Mouse (Mus musculus) midbrain, embryonic 11.5 days (tissue): ENCODE data around the gene Ppat. TPM values are rescaled to one million over a fixed set of nuclear protein-coding genes. Genes with fewer than 3 reads are reported as not detected.
A peak's percentile ranks its signal among the peaks of the same experiment; 100 is the strongest.

Experiments used
- ATAC-seq: fragments of 200-750 bp; cut with Nextera tagmentation; 2 replicates; pipeline ENCODE4 v1.8.0; 2017; ENCODE audit warnings: moderate TSS enrichment, moderate library complexity; ENCODE audit not compliant: low FRiP score
- DNase-seq: peaks from one replicate; pipeline ENCODE4 v3.0.0; 2015; ENCODE audit warnings: low spot score; ENCODE audit errors: missing footprints
- H3K27ac ChIP-seq: fragments of 300-500 bp; sonication (generic); 2 replicates; pipeline ENCODE4 v1.5.1; 2014; ENCODE audit warnings: low read depth, low read length
- H3K27me3 ChIP-seq: fragments of 300-500 bp; sonication (generic); 2 replicates; pipeline ENCODE4 v1.6.1; 2014; ENCODE audit warnings: mild to moderate bottlenecking, low read length, moderate library complexity, mixed read lengths; ENCODE audit not compliant: control insufficient read depth, insufficient read depth
- H3K36me3 ChIP-seq: fragments of 300-500 bp; sonication (generic); 2 replicates; pipeline ENCODE4 v1.6.1; 2014; ENCODE audit warnings: mild to moderate bottlenecking, low read length, moderate library complexity, mixed read lengths; ENCODE audit not compliant: control insufficient read depth, insufficient read depth
- H3K4me1 ChIP-seq: fragments of 300-500 bp; sonication (generic); 2 replicates; pipeline ENCODE4 v1.6.1; 2014; ENCODE audit warnings: low read length; ENCODE audit not compliant: control insufficient read depth, insufficient read depth
- H3K4me2 ChIP-seq: fragments of 300-500 bp; sonication (generic); 2 replicates; pipeline ENCODE4 v1.6.1; 2014; ENCODE audit warnings: mild to moderate bottlenecking, moderate library complexity
- H3K4me3 ChIP-seq: fragments of 300-500 bp; sonication (generic); 2 replicates; pipeline ENCODE4 v1.5.1; 2014; ENCODE audit warnings: low read depth, low read length
- H3K9ac ChIP-seq: fragments of 300-500 bp; sonication (generic); 2 replicates; pipeline ENCODE4 v1.6.1; 2014; ENCODE audit warnings: low read length
- H3K9me3 ChIP-seq: fragments of 300-500 bp; sonication (generic); 2 replicates; pipeline ENCODE4 v1.6.1; 2016; ENCODE audit warnings: low read length; ENCODE audit not compliant: control insufficient read depth
- WGBS: fragments of 180-500 bp; shearing (Covaris S2); extraction: QIAGEN DNeasy Blood & Tissue Kit; methylation state at CpG from one replicate; pipeline ENCODE4 v1.1.7; 2014; 5-methylcytosine and 5-hydroxymethylcytosine counted together
- polyA plus RNA-seq: library from polyadenylated mRNA; unstranded; fragments of >200 nt; fragmentation: Nextera tagmentation; extraction: Ambion mirVana; gene quantifications from 2 replicates; pipeline ENCODE4 v1.2.1, GENCODE M21; 2014

Ppat gene
- polyA plus RNA-seq, result 39.5 and 39.6 TPM in 2 replicates

DNA sequence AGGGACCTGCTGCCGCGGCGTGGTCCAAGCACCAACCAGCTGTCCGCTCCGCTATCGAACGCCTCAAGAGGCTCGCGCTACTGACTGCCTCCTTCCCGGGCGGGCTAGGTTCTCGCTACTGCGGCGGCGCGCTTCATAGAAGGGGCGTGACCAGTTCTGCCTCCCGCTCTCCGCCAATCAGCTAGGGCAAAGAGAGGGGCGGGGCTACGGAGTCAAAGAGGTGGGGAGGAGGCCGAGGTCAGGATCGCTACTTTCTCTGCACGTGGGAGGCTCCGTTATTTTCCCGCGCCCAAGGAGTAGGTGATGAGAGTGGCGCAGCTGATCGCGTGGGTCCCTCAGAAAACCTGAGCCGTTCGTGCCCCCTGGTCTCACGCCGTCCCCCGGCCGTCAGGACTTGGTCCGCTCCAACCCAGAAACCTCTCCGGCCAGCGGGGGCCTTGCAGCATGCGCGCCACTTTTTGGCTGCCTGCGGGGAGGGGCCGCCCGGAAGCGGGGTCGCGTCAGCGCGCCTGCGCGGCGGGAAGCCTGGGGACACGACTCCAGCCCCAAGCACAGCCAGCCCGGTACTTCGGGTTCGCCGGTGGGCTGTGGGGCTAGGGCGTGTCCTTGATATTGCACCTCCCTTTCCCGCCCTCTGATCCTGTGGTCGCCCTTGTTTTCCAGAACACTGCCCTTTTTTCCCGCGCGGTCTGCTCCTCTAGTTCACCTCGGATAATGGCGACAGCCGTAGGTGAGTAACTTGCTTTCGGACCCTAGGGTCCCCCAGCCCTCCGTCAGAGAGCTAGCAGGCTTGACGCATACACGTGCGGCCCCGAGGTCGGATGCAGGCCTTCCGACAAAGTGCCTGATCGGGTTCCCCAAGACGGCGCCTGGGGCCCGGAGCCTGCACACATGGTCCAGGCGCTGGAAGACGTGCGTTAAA, at the start of gene Ppat, which contains the start of gene Paics:
Ppat (minus strand) TSS at position 473 of the 922 bp plus-strand sequence.
Paics (plus strand) TSS at position 202 of the 922 bp plus-strand sequence.
- Histone ChIP-seq H3K9me3 (no peaks in the 10 kb centered on the region), H3K27ac (peak within 1 kb of the TSS; percentile 69), H3K4me3 (peak within 1 kb of the TSS; percentile 73), H3K4me2 (peak within 1 kb of the TSS; percentile 80), H3K4me1 (peaks cover 12% of the 10 kb centered on the region), H3K9ac (peak within 1 kb of the TSS; percentile 84), H3K27me3 (no peaks in the 10 kb centered on the region), H3K36me3 (peaks cover under 1% of the 10 kb centered on the region; the same call in 1 of the 2 replicates)
- WGBS, result under 1% methylated on average over 79 of the region's 81 CpGs
- DNase-seq, result peak; percentile 99
- peak; percentile 97 for ATAC-seq

DNA sequence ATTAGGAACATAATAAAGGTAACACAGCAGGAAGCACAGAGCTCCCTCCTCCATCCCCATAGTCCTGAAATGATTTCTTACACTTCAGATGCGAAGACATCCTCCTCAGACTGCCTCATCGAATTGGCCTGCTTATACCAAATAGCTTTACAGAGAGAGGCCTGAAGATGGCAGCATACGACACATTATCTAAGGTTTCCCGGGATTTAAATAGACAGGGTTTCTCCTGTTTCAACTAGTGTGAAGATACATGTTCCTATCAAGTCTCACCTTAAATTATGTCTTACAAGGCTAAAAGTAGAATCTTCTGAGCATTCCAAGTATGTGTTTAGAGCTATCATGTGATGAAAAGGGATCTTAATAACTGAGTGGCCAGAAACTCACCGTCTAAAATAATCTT, 47.0 kb upstream of the Ppat start:
- Histone ChIP-seq H3K9me3 (no peaks in the 10 kb centered on the region), H3K4me2 (no peak overlapping the region), H3K4me3 (no peak overlapping the region), H3K4me1 (no peaks in the 10 kb centered on the region), H3K9ac (no peak overlapping the region), H3K27ac (no peak overlapping the region), H3K27me3 (no peaks in the 10 kb centered on the region), H3K36me3 (peaks cover 14% of the 10 kb centered on the region)
- no peak for ATAC-seq
- DNase-seq, result peak; percentile 85
- 58% methylated on average over 5 of the region's 5 CpGs for WGBS

DNA sequence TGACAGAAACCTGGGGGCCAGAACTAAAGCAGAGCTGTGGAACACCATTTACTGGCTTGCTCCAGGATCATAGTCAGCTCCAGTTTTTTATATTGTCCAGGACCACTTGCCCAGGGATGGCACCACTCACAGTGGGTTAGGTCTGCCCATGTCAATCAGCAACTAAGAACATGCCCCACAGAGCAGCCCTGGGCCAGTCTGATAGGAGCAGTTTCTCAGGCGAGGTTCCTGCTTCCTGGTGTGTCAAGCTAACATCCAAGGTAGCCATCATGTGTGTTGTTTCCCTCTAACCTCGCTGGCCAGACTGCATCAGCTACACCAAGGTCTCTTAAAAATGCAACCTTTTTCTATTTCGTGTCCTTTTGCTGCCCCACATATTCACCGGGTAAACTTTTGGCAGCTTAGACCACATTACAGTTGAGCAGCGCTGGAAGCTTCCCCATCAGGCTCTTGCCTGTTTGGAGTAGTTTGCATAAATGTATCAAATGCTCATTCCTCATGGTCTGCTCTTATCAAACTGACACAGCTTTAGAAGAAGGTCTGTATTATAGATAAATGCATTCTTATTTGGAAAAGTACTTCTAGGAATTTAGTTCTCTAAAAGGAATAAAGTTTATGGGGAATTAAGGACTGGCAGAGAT, 41.9 kb upstream of the Ppat start:
- H3K4me3 ChIP-seq, result no peak overlapping the region
- H3K4me2 ChIP-seq, result no peak overlapping the region
- 91% methylated on average over 5 of the region's 5 CpGs for WGBS
- H3K9ac ChIP-seq, result no peak overlapping the region
- no peaks in the 10 kb centered on the region for H3K4me1 ChIP-seq
- H3K36me3 ChIP-seq, result peaks cover 20% of the 10 kb centered on the region
- ATAC-seq, result no peak
- H3K27me3 ChIP-seq, result no peaks in the 10 kb centered on the region
- no peaks in the 10 kb centered on the region for H3K9me3 ChIP-seq
- H3K27ac ChIP-seq, result no peak overlapping the region
- DNase-seq, result no peak

DNA sequence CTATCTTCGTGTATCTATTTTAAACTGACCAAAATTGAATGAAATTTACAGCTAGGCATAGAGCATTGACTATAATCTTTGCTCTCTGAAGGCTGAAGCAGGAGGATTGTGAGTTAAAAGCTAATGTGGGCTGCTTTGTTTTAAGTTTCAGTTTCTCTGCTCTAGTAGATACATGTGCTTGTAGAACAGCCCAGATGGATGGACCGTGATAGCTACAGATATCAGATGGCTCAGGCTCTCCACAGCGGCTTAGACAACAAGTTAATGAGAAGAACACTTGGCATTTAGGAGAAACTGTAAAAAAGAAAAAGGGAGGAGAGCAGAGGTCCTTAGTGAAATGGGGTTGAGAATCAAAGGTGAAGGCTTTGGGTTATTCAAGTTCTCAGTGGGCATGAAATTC, 39.4 kb upstream of the Ppat start:
- Histone ChIP-seq H3K4me1 (no peaks in the 10 kb centered on the region), H3K36me3 (peaks cover 11% of the 10 kb centered on the region; the same call in 1 of the 2 replicates), H3K27me3 (no peaks in the 10 kb centered on the region), H3K4me2 (no peak overlapping the region), H3K4me3 (no peak overlapping the region), H3K9me3 (no peaks in the 10 kb centered on the region), H3K9ac (no peak overlapping the region), H3K27ac (no peak overlapping the region)
- DNase-seq (no peak), ATAC-seq (no peak)
- WGBS, result 96% methylated on average over 3 of the region's 3 CpGs

DNA sequence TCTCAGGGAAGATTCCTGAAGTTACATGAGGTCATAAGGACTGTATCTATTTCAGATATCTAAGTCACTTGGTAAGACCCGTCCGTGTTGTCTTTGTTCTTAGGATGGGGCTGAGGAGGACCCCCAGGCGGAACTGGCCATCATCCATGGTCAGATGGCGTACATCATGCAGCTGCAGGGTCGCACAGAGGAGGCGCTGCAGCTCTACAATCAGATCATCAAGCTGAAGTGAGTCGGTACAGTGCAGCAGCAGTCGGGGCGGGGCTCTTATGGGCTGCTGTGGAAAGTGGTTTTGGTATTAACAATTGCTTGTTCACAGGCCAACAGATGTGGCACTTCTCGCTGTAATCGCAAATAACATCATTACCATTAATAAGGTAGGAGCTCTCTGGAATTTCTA, 32.6 kb upstream of the Ppat start:
- Histone ChIP-seq H3K36me3 (peaks cover 28% of the 10 kb centered on the region), H3K4me3 (no peak overlapping the region), H3K9me3 (no peaks in the 10 kb centered on the region), H3K9ac (no peak overlapping the region), H3K27ac (no peak overlapping the region), H3K27me3 (no peaks in the 10 kb centered on the region), H3K4me1 (no peaks in the 10 kb centered on the region), H3K4me2 (no peak overlapping the region)
- ATAC-seq (no peak), DNase-seq (no peak)
- 92% methylated on average over 11 of the region's 11 CpGs for WGBS

DNA sequence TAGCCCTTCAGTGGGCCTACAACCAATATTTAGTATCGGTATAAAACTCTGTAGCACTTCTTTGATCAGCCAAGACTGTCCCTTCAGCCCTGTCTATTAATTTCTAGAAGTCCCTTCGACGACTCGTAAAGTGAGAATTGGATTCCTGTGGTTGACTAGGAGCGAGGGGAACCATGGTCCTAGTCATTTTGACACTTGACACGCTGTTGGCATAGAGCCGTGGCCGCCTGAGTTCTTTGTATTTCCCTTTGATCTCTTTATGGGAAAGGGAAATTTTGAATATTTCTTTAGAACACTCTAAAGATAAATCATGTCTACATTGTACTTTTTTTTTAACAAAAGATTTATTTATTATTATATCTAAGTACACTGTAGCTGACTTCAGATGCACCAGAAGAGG, 24.4 kb upstream of the Ppat start:
- peak overlapping the region; percentile 88 for H3K4me2 ChIP-seq

DNA sequence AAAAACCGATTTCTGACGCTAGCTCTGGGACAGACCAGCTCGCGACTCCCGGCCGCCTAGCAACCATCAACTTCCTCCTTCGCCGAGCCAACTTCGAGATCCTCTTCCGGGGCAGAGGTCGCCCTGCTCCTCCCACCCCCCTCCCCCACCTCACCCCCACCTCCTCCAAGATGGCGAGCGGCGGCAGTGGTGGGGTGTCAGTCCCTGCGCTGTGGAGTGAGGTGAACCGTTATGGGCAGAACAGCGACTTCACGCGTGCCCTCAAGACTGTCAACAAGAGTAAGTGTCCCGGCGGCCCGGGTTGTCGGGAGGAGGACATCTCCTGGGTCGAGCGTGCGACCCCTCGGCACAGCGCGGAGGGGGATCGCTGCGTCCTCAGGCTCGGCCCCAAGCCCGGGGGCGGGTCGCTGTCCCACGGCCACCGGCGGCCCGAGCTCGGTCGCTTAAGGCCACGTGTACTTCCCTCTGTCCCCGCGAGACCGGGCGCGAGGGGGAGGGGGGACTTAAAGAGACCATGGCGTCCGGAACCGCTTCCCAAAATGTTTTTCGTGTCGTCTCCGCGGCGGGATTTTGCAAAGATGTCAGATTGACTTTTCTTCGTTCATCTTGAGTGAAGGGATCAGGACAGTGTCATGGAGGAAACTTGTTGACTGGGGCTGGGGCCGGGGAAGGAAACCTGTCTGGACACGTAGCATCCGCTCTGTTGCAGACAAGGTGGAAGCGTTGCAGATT, 23.3 kb upstream of the Ppat start, which contains the start of gene Srp72:
Srp72 (plus strand) TSS at position 130 of the 732 bp plus-strand sequence.
- Histone ChIP-seq H3K4me3 (peak within 1 kb of the TSS; percentile 58), H3K27me3 (no peaks in the 10 kb centered on the region), H3K36me3 (peaks cover 7% of the 10 kb centered on the region; the same call in 1 of the 2 replicates), H3K9ac (peak within 1 kb of the TSS; percentile 67), H3K27ac (peak within 1 kb of the TSS; percentile 33), H3K4me2 (peak within 1 kb of the TSS; percentile 88), H3K4me1 (peaks cover 11% of the 10 kb centered on the region), H3K9me3 (no peaks in the 10 kb centered on the region)
- ATAC-seq, result peak; percentile 97
- WGBS, result under 1% methylated on average over 57 of the region's 60 CpGs
- DNase-seq, result peak; percentile 98

More for the DNA sequence above, 24.4 kb upstream of the Ppat start:
- Histone ChIP-seq H3K27me3 (no peaks in the 10 kb centered on the region), H3K36me3 (peaks cover 13% of the 10 kb centered on the region; the same call in 1 of the 2 replicates), H3K9ac (no peak overlapping the region), H3K4me1 (peaks cover 11% of the 10 kb centered on the region), H3K27ac (no peak overlapping the region), H3K9me3 (no peaks in the 10 kb centered on the region), H3K4me3 (peak overlapping the region; percentile 58)
- WGBS, result 89% methylated on average over 8 of the region's 8 CpGs
- DNase-seq (no peak), ATAC-seq (no peak)

DNA sequence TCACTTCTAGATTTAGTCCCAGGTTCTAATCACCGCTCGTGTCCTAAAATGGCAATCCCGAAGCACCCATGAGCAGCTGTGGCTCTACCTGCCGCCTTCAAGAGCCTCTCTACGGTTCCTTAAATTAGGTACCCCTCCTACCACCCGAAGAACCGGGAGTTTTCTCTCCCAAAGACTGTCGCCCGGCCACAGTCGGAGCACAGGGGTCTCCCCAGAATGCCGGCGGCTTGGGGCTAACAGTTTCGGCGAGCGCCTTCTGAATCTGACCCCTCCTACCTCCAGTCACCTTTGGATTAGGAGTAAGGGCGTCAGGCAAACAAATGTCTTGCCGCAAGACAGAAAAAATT, 22.8 kb upstream of the Ppat start:
- ATAC-seq, result peak; percentile 57; the same call in 1 of the 2 replicates
- Histone ChIP-seq H3K27ac (no peak overlapping the region), H3K27me3 (no peaks in the 10 kb centered on the region), H3K4me1 (peaks cover 11% of the 10 kb centered on the region), H3K9me3 (no peaks in the 10 kb centered on the region), H3K36me3 (peaks cover 3% of the 10 kb centered on the region; the same call in 1 of the 2 replicates), H3K4me2 (peak overlapping the region; percentile 88), H3K9ac (peak overlapping the region; percentile 67), H3K4me3 (peak overlapping the region; percentile 58)
- no peak for DNase-seq
- 4% methylated on average over 17 of the region's 17 CpGs for WGBS
